ENCODE assay signal across 10 mouse cellular contexts in the genomic region with DNA sequence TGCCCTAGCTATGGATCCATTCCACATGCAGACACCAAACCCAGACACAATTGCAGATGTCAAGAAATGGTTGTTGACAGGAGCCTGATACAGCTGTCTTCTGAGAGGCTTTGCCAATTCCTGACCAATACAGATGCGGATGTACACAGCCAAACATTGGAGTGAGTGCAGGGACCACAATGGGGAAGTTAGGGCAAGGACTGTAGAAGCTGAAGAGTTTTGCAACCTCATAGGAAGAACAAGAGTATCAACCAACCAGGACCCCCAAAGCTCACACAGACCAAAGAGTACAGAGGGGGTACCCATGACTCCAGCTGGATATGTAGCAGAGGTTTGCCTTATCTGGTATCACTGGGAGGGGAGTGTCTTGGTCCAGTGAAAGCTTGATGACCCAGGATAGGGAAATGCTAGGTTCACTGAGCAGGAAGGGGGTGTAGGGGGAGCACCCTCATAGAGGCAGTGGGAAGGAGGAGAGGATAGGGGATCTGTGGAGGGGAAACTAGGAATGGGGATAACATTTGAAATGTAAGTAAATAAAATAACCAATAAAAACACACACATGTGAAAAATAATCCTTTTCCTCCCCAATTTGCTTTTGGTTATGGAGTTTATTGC.
"Had no signal": no experiment of that assay in that cellular context is flagged by ENCODE, and none has a peak within 500 bp of the region (broad histone marks: within the 10 kb centered on the region; RNA-seq: fewer than 3 reads in every experiment).

No protein-coding gene starts in this region.

- H3K4me2 ChIP-seq: midbrain, embryonic 12.5 days had no signal

- H3K27ac ChIP-seq: left cerebral cortex, adult 2 months; limb, embryonic 10.5 days; midbrain, embryonic 12.5 days had no signal

- DNase-seq: kidney, adult 8-10 months; kidney, postnatal 25 days; lung, adult 18-20 months; lung, postnatal 4 days; thymus, postnatal 36 days had no signal

- H3K36me3 ChIP-seq: limb, embryonic 10.5 days; midbrain, embryonic 12.5 days had no signal

- H3K4me1 ChIP-seq: limb, embryonic 10.5 days; midbrain, embryonic 12.5 days had no signal

- H3K27me3 ChIP-seq: midbrain, embryonic 12.5 days had no signal

- H3K9ac ChIP-seq: midbrain, embryonic 12.5 days had no signal

- H3K4me3 ChIP-seq: left cerebral cortex, adult 2 months; limb, embryonic 10.5 days; midbrain, embryonic 12.5 days had no signal

- ATAC-seq: intestine, embryonic 16.5 days; midbrain, embryonic 16.5 days had no signal

- H3K9me3 ChIP-seq: limb, embryonic 10.5 days; midbrain, embryonic 12.5 days had no signal
